Mouse (Mus musculus) heart, postnatal 25 days (tissue): ENCODE data around the gene Frmd3. TPM values are rescaled to one million over a fixed set of nuclear protein-coding genes. Genes with fewer than 3 reads are reported as not detected.

Experiments
- total RNA-seq, 2 experiments: library from RNA; stranded (reverse); gene quantifications; 2 replicates each; pipeline ENCODE4 v1.2.3; 2021

The Frmd3 gene
- total RNA-seq, 2 experiments from 2014 or later: 0.10 to 0.11 TPM

Other genes starting within 250 kb of the Frmd3 start
- gene Rasef, start 222.4 kb upstream of the Frmd3 start, total RNA-seq: under 1 TPM; 0.70 to 0.86 TPM
- not detected for gene Gm11758, start 137.2 kb upstream of the Frmd3 start, total RNA-seq
- gene Gm11757, start 122.3 kb upstream of the Frmd3 start, total RNA-seq: not detected
- gene Gm13871, start 107.5 kb upstream of the Frmd3 start, total RNA-seq: not detected
- 1 to 10 TPM; 1.5 to 1.8 TPM for gene Gm11756, start 92.7 kb upstream of the Frmd3 start, total RNA-seq
- gene 2310002L09Rik, start 62.6 kb upstream of the Frmd3 start, total RNA-seq: 10 to 100 TPM; 21.5 to 22.6 TPM
- 10 to 100 TPM; 12.3 to 12.8 TPM for gene Kdm4c, start 229.1 kb downstream of the Frmd3 start, total RNA-seq